Mouse (Mus musculus): ENCODE measurements around the gene Pom121l2.

Gene Pom121l2

GRCm38 (mm10) chr13:22021581-22021980 lies 40.6 kb downstream of the Pom121l2 start:
- DNase-seq: no peak

GRCm38 (mm10) chr13:22022241-22022640 lies 41.2 kb downstream of the Pom121l2 start:
- peak; percentile 64 to 87 for DNase-seq

DNA sequence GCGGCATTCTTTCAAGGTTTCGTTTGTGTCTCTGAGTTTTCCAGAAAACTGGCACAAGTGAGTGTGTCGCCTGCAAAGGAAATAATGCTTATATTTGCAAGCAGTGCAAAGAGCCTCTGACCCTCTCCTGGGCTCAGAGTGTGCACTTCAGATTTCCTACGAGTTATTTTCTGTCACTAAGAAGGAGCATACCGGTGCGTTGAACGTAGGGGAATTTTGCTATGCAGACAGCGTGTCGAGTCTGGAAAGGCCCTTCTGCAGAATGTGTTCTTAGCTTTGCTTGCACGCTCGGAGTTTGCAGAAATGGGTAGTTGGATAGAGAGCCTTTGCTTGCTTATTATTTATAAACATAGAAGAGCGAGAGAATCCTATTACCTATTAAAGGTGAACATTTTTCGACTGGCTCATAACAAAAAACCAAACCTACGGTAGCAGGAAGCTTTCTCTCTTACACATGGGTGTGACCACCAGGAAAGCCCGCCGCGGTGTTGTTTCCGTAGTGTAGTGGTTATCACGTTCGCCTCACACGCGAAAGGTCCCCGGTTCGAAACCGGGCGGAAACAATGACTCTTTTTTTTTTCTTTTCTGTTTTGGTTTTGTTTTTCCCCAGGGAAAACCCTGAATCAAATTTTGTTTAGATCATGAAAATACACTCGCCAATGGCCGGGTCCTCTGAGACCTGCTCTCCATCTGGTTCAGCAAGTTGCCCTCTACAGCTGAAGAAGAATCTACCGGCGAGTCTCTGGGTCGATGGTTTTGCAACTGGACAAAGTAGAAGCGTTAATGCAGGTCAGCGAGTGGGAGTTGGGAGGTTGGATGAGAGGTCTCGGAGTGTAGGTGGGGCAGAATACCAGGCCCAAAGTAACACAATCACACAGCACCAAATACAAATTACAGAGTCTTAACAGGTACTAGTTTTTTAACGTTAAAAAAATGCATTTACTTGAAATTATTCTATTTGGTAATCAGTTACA lies 45.4 kb downstream of the Pom121l2 start:
- DNase-seq: peak; percentile 48 to 86

GRCm38 (mm10) chr13:22028673-22029460 lies 47.9 kb downstream of the Pom121l2 start:
- peak; percentile 93 to 98 for DNase-seq

GRCm38 (mm10) chr13:22029928-22030327 lies 48.9 kb downstream of the Pom121l2 start:
- DNase-seq: no peak

DNA sequence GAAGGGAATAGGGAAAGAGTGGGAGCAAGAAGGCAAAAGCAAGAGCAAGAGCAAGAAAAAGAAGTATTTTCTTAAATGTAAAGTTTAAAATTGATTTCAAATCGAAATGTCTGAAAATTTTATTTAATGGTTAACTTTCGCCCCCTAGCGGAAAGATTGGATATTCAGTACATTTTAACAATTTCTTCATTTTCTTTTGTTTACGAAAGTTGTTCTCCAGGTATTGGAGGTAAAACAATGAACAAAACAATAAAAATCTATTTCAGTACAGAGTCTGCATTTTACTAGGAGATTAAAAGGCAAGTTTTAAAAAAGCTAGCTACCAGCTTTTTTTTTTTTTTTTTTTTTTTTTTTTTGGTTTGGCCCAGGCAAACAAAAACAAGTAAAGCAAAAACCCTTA lies 49.5 kb downstream of the Pom121l2 start:
- DNase-seq: no peak

DNA sequence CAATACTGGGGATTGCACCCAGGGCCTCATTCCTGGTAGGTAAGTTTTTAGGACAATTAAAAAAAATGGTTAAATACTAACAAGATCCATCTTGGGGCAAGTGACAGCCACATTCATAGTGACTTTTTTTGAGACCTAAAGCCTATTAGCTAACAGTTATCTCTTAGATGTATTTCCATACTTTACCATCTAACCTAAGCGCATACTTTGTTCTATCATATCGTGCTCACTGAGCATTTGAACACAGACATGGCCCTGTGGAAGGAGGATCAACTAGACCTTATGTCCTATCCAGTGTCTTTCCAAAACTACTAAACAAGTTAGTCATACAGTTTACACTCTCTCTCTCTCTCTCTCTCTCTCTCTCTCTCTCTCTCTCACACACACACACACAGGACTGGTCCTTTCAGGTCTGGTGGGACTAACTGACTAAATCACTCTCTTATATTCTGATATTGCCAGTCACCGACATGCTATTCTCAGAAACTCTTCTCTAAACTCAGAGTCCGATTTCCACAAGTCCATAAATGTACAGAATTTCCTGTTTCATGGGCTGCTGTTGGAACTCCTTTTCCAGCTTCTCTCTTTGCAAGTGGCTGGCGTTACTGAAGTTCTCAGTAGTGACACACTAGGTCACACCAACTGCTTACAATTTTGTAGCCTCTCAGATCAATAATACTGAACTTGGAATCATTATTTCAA lies 52.9 kb downstream of the Pom121l2 start:
- no peak for DNase-seq

- peak; percentile 38 to 73 for DNase-seq
Measured at GRCm38 (mm10) chr13:22034443-22035266, 53.7 kb downstream of the Pom121l2 start.

GRCm38 (mm10) chr13:22035267-22036148 lies 54.5 kb downstream of the Pom121l2 start, which contains the start of the genes Hist1h2ah and Hist1h2bk:
Hist1h2ah (minus strand) TSS chr13:22035568.
Hist1h2bk (plus strand) TSS chr13:22035870.
- peak; percentile 81 to 87 for DNase-seq

- DNase-seq: no peak
Measured at GRCm38 (mm10) chr13:22036149-22036956, 55.4 kb downstream of the Pom121l2 start.

GRCm38 (mm10) chr13:22036986-22037385 lies 56.0 kb downstream of the Pom121l2 start:
- no peak for DNase-seq

DNA sequence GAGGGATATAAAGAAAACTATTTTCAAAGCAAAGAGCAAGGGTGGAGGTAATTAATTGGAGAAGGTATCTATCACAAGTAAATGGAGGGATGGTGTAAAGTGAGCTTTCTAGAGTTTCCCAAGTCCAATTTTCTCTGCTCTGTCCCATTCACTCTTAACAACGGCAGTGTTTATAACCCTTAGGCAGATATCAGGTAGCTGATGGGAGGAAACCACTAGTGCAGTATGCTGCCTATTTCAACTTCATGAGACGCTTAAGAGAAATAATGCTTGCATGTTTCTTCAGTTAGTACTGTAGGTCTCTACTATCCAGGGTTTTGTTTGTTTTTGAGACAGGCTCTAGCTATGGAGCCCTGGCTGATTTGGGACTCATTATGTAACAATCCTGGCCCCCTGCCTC lies 56.4 kb downstream of the Pom121l2 start:
- no peak for DNase-seq
